Mouse (Mus musculus): Measurements from ENCODE around the gene Xiap. TPM values are rescaled to one million over a fixed set of nuclear protein-coding genes. Genes with fewer than 3 reads are reported as not detected.

Gene Xiap
- polyA plus RNA-seq, 2 experiments: 6.8 to 10.9 TPM

GRCm38 (mm10) chrX:42068875-42069257, 9.4 kb downstream of the Xiap start:
- peak in 2 of 3 experiments; percentile 13 to 35 for DNase-seq (ENCODE audit: low read depth in 3 of 3, low spot score in 3 of 3)
- TF ChIP-seq CTCF (IDR thresholded peaks at IDR 0.05; ENCODE audit: low read depth): no peak
- TF ChIP-seq EP300 (IDR thresholded peaks at IDR 0.05; ENCODE audit: low read depth): no peak
- Histone ChIP-seq H3K9me3 (ENCODE audit: control insufficient read depth, low read length) (no peaks in the 10 kb centered on the region), H3K9ac (replicated peaks) (peak overlapping the region; percentile 87), H3K4me3 (ENCODE audit: insufficient read depth in 1 of 2, low read depth in 2 of 2, low read length in 2 of 2) (peak overlapping the region; percentile 70 to 90), H3K4me2 (ENCODE audit: low read depth) (peak overlapping the region; percentile 70), H3K36me3 (replicated peaks; ENCODE audit: control insufficient read depth, insufficient read depth, low read depth) (no peaks in the 10 kb centered on the region), H3K27me3 (ENCODE audit: control insufficient read depth, insufficient read depth, low read length) (no peaks in the 10 kb centered on the region), H3K4me1 (replicated peaks; ENCODE audit: control insufficient read depth in 2 of 2, insufficient read depth in 2 of 2, low read length in 1 of 2) (peaks cover 0 to 3% of the 10 kb centered on the region in 2 experiments; a peak in 1 of 4 replicates), H3K27ac (peak overlapping the region; percentile 81)
- ATAC-seq (ENCODE audit: insufficient read depth): peak; percentile 56
- WGBS (ENCODE audit: insufficient replicate concordance): 18% methylated on average over 3 of the region's 3 CpGs

- TF ChIP-seq CTCF (IDR thresholded peaks at IDR 0.05; ENCODE audit: low read depth): no peak
- no peak for TF ChIP-seq EP300 (IDR thresholded peaks at IDR 0.05; ENCODE audit: low read depth)
- H3K9ac ChIP-seq (replicated peaks): no peak overlapping the region
- H3K9me3 ChIP-seq (ENCODE audit: control insufficient read depth, low read length): no peaks in the 10 kb centered on the region
- DNase-seq (ENCODE audit: low read depth in 3 of 3, low spot score in 3 of 3) (no peak), ATAC-seq (ENCODE audit: insufficient read depth) (no peak)
- 72% methylated on average over 8 of the region's 8 CpGs for WGBS (ENCODE audit: insufficient replicate concordance)
- no peaks in the 10 kb centered on the region for H3K4me1 ChIP-seq (replicated peaks; ENCODE audit: control insufficient read depth in 2 of 2, insufficient read depth in 2 of 2, low read length in 1 of 2)
- H3K36me3 ChIP-seq (replicated peaks; ENCODE audit: control insufficient read depth, insufficient read depth, low read depth): no peaks in the 10 kb centered on the region; the same call in 1 of the 2 replicates
- H3K4me3 ChIP-seq (ENCODE audit: insufficient read depth in 1 of 2, low read depth in 2 of 2, low read length in 2 of 2): no peak overlapping the region
- no peaks in the 10 kb centered on the region for H3K27me3 ChIP-seq (ENCODE audit: control insufficient read depth, insufficient read depth, low read length)
- H3K27ac ChIP-seq: no peak overlapping the region
- H3K4me2 ChIP-seq (ENCODE audit: low read depth): no peak overlapping the region
These were observed 28.3 kb downstream of the Xiap start for GRCm38 (mm10) chrX:42087731-42088130.

GRCm38 (mm10) chrX:42088136-42088535, 28.7 kb downstream of the Xiap start:
- no peak for TF ChIP-seq EP300 (IDR thresholded peaks at IDR 0.05; ENCODE audit: low read depth)
- TF ChIP-seq CTCF (IDR thresholded peaks at IDR 0.05; ENCODE audit: low read depth): no peak
- no peak for ATAC-seq (ENCODE audit: insufficient read depth)
- Histone ChIP-seq H3K4me3 (ENCODE audit: insufficient read depth in 1 of 2, low read depth in 2 of 2, low read length in 2 of 2) (no peak overlapping the region), H3K9me3 (ENCODE audit: control insufficient read depth, low read length) (no peaks in the 10 kb centered on the region), H3K27ac (no peak overlapping the region), H3K27me3 (ENCODE audit: control insufficient read depth, insufficient read depth, low read length) (no peaks in the 10 kb centered on the region), H3K4me2 (ENCODE audit: low read depth) (no peak overlapping the region), H3K9ac (replicated peaks) (no peak overlapping the region), H3K4me1 (replicated peaks; ENCODE audit: control insufficient read depth in 2 of 2, insufficient read depth in 2 of 2, low read length in 1 of 2) (no peaks in the 10 kb centered on the region), H3K36me3 (replicated peaks; ENCODE audit: control insufficient read depth, insufficient read depth, low read depth) (no peaks in the 10 kb centered on the region; the same call in 1 of the 2 replicates)
- WGBS (ENCODE audit: insufficient replicate concordance): 61% methylated on average over 5 of the region's 5 CpGs
- DNase-seq (ENCODE audit: low read depth in 3 of 3, low spot score in 3 of 3): no peak

- Histone ChIP-seq H3K9me3 (ENCODE audit: control insufficient read depth, low read length) (no peaks in the 10 kb centered on the region), H3K4me2 (ENCODE audit: low read depth) (no peak overlapping the region), H3K4me1 (replicated peaks; ENCODE audit: control insufficient read depth in 2 of 2, insufficient read depth in 2 of 2, low read length in 1 of 2) (no peaks in the 10 kb centered on the region), H3K27me3 (ENCODE audit: control insufficient read depth, insufficient read depth, low read length) (no peaks in the 10 kb centered on the region), H3K9ac (replicated peaks) (no peak overlapping the region), H3K36me3 (replicated peaks; ENCODE audit: control insufficient read depth, insufficient read depth, low read depth) (peaks cover 15% of the 10 kb centered on the region; the same call in 1 of the 2 replicates), H3K4me3 (ENCODE audit: insufficient read depth in 1 of 2, low read depth in 2 of 2, low read length in 2 of 2) (no peak overlapping the region), H3K27ac (no peak overlapping the region)
- 81% methylated on average over 6 of the region's 6 CpGs for WGBS (ENCODE audit: insufficient replicate concordance)
- DNase-seq (ENCODE audit: low read depth in 3 of 3, low spot score in 3 of 3): no peak
- TF ChIP-seq EP300 (IDR thresholded peaks at IDR 0.05; ENCODE audit: low read depth) (no peak), CTCF (IDR thresholded peaks at IDR 0.05; ENCODE audit: low read depth) (no peak)
- no peak for ATAC-seq (ENCODE audit: insufficient read depth)
These were observed 47.7 kb downstream of the Xiap start for GRCm38 (mm10) chrX:42107137-42107536.

- Histone ChIP-seq H3K9me3 (ENCODE audit: control insufficient read depth, low read length) (no peaks in the 10 kb centered on the region), H3K9ac (replicated peaks) (no peak overlapping the region), H3K36me3 (replicated peaks; ENCODE audit: control insufficient read depth, insufficient read depth, low read depth) (peaks cover 6% of the 10 kb centered on the region; the same call in 1 of the 2 replicates), H3K4me1 (replicated peaks; ENCODE audit: control insufficient read depth in 2 of 2, insufficient read depth in 2 of 2, low read length in 1 of 2) (no peaks in the 10 kb centered on the region), H3K27me3 (ENCODE audit: control insufficient read depth, insufficient read depth, low read length) (no peaks in the 10 kb centered on the region), H3K27ac (no peak overlapping the region), H3K4me3 (ENCODE audit: insufficient read depth in 1 of 2, low read depth in 2 of 2, low read length in 2 of 2) (no peak overlapping the region), H3K4me2 (ENCODE audit: low read depth) (no peak overlapping the region)
- 50% methylated on average over 1 of the region's 1 CpGs for WGBS (ENCODE audit: insufficient replicate concordance)
- TF ChIP-seq EP300 (IDR thresholded peaks at IDR 0.05; ENCODE audit: low read depth) (no peak), CTCF (IDR thresholded peaks at IDR 0.05; ENCODE audit: low read depth) (no peak)
- DNase-seq (ENCODE audit: low read depth in 3 of 3, low spot score in 3 of 3) (no peak), ATAC-seq (ENCODE audit: insufficient read depth) (no peak)
These were observed 51.1 kb downstream of the Xiap start for GRCm38 (mm10) chrX:42110585-42110984.
